Mouse (Mus musculus) retina, postnatal 1 day (tissue): ENCODE data around the gene Crbn.

ENCODE experiments used
- DNase-seq: peaks from one replicate; pipeline ENCODE4 v3.0.0-alpha.2; 2012

Crbn gene

DNA sequence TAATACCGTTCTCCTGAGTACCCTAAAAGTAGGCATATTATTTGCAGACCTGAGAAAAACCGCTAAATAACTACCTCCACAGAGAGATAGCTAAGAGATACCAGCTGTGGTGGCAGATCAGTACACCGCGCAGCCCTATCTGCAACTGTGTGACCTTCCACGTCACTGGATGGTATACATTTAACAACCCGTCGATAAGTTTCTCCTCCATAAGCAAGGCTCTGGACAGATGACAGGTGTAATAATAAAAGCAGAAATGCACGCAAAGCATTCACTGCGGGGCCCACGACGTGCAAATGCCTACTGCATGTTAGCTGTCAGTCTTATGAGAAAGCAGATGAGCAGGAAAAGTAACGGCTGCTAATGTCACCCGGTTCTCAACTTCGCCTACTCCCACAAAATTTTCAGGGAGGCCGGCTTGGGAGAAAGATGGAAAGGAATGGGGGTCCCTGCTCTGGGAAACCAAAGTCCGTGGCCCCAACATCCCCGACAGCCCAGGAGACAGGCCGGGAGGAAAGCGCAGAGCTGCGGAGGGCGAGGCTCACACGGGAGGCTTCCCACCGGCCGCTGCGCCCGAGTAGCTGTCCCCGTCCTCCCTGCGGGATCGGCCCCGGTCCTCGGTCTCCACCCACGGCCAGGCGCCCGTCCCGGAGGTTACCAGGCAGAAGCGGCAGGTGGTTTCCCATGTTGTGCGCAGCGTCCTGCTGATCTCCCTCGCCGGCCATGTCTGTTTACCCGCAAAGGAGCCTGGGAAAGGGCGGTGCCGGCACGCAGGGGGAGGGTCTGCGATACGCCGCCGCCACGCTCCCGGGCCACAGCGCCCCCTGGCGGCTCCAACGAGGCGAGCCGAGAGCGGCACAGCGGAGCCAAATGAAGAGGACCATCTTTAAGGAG lies at the start of gene Crbn:
Crbn (minus strand) TSS at position 745 of the 894 bp plus-strand sequence.
- DNase-seq, result peak; percentile 94

DNA sequence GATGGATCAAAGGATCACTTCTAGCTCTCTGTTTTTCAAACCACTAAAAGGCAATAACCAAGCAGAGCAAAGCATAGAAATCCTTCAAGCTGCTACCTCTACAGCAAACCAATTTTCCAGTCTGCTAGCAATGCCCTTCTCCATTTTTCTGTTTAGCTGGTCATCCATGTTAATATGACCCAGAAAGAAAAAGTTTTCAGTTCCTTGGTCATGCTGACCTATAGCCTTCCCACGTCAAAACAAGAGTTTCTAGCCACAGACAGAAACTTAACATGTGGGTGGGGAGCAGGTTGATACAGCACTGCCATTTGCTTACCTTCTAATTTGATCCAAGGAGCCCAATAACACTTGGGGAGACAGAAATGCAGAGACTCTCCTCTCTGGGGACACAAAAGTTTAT lies 40.3 kb upstream of the Crbn start:
- no peak for DNase-seq

DNA sequence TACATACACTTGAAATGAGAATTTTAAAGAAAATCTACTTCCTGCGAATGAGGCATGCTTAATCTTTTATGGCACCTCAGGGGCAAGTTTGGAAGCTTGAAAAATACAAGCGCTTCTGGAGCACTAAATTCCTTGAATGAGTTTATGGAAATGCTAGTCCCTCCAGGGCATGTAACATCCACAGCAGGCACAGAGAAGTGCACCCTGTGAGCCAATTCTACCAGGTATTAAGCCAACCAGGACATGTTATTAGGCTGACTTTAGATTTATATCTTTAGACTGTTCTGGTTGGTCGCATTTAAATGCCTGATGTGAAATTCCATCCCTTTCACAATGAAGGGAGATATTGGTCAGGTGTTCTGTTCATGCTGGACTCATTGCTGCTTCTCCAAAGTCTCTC lies 38.2 kb upstream of the Crbn start:
- DNase-seq, result peak; percentile 5

DNA sequence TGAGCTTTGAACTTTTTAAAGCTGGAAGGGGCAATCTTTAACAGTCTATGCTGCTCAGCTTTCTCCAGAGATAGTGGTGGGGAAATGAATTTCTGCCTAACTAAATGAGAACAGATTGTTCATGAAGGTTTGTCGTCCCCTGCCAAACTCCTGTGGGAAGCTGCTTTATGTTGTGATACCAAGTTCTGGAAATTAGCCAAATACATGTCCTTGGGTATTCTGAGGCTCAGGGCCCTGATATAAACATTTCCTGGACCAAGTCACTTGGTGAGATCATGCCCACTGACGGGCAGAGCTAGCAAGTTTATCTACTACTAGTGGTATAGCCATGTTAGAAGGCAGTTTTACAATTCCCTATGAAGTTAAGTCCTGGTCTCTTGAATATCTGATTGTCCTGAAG lies 35.4 kb upstream of the Crbn start:
- DNase-seq, result no peak

DNA sequence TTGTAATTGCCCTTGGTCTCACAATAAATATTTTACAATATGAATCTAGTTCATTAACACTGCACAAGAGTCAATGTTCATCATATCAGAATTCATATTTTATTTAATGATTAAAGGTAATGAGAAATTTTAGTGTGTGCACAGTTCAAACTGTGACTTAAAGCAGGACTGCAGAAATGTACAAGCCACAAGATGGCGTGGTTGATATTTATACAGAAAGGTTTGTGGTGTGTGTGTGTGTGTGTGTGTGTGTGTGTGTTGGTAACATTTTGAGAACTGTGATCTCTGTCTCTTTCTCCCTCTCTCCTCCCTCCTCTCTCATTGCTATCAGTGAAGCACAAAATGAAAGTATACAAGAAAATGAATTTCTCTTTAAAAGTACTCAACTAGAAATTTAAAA lies 22.5 kb upstream of the Crbn start:
- DNase-seq, result peak; percentile 40

DNA sequence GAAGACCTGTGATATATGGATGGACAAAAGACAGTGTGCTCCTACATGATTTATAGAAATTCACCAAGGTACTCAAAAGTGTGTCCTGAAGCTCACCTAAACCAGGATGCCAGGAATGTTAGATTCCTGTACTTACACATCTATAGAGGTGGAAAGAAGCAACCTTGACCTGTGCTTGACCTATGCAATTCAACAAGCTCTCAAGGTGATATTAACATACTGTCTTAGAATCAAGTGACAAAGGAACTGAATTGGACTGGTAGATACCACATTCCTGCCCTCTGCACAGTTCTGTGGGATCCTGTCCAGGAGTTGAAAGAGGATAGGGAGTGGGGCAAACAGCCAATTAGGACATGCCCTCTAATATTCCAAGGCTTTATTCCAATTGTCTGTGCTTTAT lies 20.7 kb upstream of the Crbn start:
- DNase-seq, result no peak

DNA sequence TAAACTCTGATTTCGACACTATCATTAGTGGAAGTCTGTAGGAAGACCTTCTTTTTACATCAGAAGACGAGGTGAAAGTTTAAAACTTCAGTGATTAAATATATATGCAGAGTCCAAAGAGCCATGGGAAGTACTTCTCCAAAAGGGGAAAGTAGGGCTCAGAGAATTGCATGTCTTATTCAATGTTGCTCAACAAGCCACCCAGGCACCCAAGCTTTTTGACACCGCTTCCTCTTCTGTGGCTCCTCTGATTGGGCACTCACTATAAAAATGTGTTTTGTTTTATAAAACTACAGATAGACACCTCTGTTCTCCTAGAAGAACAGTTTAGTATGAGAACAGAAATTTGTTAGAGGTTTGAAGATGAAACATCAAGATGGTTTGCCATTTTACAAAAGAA lies 20.0 kb upstream of the Crbn start:
- DNase-seq, result no peak

DNA sequence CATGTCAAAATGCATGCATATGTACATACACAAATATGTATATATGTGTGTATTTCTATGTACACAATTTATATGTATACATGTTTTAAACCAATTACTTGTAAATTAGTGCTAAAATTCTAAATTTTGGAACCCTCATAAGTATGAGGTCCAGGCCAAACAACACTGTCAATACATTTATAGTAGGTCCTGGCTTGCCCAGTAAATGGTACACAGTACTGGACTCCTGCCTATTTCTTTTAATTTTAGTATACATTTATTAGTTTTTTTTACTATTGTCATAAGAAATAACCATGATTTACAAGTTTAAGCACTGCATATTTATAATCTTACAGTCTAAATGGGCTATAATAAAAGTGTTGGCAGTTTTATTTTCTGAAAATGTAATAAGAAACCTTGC lies 19.4 kb upstream of the Crbn start:
- no peak for DNase-seq

DNA sequence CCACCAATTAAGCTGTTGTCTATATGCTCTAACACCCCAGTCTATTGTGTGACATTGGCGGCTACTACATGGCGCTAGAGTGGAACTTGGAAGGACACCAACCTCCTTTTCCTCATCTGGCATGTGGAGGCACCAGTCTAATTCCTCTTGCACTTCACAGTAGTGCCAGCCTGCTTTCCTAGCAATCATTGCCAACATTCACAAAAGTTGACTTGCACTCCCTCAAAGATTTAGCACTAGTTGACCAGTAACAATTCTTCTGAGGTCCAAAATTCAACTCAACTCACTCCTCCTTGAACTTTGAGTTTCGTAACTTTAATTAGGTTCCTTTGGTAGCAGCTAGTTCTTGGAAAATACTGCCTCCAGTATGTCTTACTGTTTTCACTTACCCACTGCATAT lies 10.8 kb upstream of the Crbn start:
- DNase-seq, result no peak

DNA sequence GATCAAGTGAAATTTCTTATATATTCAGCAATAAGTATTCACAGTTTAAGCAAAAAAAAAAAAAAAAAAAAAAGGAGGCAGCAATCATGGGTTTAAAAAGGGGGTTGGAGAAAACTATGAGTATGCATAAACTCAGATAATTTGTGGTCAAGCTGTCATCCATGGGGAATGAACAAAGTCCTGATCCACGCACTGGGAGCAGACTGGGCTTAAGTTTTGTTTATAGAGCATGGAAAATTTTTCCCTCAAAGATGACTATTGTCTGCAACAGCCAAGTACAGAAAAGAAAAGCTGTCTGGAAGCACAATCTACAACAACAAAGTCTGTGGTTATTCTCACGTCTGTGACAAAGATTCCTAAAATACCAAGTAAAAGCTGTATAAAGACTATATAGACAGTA lies 9.3 kb upstream of the Crbn start:
- DNase-seq, result no peak

DNA sequence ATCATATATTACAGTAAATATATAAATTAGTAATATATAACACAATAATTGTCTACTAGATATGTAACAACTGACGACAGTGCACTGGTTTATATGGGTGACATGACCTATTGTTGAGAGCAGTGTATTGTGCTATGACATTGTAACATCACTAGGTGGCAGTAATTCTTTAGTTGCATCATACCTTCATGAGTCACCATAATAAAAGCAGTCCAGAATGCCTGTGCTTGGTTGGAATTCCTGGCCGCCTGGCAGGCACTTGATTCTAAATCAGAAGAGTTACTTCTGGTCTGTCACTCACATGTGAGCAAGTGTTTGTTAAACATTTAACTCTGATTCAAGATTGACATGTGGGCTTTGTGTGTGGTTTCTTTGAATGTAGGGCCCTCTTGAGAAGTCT lies 5.0 kb upstream of the Crbn start:
- peak; percentile 56 for DNase-seq

DNA sequence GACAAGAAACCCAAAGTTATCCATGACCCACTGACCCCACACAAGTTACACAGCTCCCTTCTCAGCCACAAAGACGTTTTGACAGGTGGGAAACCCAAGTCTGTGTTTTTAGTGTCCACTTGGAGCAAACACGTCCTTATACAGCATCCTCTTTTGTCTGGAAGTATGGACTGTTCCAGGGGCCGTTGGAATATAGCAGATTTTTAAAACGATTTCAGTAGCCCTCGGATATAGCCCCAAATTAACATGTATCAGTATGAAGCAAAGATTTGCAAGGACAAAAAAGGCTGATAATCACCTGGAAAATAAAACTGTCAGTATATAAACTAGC lies 315 bp upstream of the Crbn start:
- DNase-seq, result no peak

DNA sequence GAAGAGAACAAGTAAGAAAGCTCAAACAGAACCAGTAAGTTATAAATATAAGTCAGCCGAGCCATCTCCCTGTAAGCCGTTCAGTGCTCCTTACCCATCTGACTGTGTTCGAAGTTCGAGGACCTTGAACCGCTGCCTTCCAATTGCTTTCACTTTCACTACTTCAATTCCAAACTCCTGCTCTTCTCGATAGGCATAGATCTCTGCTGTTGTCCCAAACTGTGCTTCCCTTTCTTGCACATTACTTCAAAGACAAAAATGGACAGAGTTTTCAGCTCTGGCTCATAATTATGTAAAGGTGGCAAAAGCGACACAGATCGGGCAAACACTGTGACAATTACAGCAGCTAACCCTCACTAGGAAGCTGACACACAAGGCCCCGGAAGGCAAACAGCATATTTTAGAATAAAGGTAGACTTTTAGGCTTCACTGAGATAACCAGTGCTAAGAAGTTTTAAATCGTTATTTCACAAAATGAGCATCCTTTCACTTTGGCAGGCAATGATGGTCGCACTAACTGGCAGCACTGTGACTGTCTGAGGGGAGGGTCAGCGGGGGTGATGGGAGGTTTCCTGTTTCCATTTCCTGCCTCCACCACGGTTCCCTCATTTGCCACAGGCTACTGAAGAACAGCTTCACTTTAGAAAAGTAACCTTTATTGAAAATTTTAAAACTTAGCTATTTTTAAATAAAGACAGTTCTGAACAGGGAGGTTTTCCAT lies 5.6 kb downstream of the Crbn start:
- DNase-seq, result no peak

DNA sequence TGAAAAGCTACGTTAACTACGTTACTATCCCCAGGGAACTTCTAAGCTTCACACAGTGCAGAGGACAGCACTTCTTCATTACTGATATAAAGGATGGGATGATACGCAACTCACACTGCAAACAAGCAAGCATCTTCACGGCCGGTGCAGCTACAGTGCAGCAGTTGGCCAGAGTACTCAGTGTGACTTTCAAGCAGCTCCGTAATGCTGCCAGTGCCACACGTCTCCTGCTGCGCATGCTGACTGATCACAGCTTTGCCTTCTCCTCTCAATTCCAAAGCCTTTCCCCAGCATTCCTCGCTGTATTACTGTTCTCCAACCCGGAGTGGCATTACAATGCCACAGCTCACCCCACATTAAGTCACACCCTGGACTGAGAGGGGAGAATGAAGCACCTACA lies 6.3 kb downstream of the Crbn start:
- DNase-seq, result no peak

DNA sequence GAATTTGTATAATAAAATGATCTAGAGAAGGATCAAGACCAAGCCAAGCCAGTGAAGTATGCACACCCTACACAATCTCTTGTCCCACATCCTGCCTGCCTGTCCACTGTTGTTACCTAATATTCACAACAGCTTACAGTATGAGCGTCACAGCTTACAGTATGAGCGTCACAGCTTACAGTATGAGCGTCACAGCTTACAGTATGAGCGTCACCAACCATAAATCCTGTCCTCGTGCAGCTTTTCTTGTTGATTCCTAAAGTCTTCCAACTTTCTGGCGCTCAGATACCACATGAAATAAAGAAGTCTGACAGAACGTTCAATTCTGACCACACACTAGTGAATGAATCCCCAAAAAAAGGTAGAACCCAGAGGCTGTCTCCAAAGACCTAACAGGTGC lies 6.8 kb downstream of the Crbn start:
- no peak for DNase-seq

DNA sequence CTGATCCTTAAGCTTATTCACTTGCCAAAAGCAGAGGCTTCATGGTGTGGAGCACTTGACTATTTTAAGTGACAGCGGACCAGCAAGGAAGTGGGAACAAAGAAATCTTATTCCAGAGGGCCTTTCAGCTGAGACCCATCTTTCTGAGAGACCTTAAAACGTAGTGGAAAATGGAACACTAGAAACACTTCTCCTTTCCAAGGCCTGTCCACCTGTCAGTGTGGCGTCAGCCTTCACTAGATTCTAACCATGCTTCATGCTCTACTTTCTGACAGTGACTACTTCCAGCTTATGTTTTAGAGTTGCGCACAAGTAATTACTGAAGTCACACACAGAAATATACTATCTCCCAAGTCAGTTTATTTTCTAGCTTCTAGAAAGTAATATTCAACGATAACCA lies 7.4 kb downstream of the Crbn start:
- no peak for DNase-seq

DNA sequence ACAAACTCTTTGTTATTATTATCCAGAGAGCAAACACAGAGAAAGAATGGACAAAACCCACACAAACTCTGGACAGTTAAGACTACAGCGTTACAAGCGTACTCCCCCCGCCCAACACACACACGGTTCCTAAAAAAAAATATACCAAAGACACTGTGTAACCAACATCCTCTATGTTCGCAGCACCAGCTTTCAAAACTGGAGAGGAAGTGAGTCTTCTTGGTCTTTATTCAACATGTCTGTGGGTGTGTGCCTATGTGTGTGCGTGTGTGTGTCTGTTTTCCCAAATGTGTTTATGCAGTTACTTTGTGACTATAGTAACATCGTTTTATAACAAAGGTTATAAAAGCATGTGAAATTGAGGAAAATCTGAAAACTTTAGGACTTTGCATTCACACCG lies 8.4 kb downstream of the Crbn start:
- no peak for DNase-seq

DNA sequence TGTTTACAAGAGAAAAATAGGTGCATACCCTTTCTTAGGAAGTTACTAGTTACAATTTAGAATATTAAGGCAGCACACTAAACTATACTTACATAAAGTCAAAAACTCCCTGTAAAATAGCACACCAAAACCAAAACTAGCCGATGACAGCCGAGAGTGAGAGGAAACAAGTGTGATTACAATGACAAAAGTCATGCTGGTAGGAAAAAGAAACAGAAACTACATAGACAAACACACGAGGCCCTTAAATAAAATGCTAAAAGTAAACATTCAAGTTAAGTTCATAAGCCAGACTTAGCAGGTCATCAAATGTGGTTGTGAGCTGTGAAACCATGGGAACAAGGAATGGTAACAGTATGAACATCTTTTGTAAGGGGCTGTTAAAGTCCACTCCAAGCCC lies 12.7 kb downstream of the Crbn start:
- no peak for DNase-seq

DNA sequence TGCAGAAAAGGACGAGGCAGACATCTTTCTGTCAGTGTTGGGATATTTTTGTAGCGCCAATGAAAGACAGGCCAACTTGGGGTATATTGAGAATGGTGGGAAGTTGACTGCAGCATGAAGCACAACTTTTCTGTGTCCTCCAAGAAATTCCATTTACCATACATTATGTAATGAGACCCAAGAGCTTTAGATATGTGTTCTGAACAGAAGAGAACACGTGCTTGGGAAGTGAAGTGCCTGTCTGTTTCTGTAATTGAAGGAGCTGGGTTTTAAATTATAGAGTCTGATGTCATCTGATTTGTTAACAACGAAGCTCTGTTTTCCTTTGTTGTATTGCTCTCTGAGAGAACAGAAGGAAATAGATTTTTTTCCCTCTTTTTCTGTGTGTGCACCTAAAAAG lies 29.8 kb downstream of the Crbn start:
- no peak for DNase-seq

DNA sequence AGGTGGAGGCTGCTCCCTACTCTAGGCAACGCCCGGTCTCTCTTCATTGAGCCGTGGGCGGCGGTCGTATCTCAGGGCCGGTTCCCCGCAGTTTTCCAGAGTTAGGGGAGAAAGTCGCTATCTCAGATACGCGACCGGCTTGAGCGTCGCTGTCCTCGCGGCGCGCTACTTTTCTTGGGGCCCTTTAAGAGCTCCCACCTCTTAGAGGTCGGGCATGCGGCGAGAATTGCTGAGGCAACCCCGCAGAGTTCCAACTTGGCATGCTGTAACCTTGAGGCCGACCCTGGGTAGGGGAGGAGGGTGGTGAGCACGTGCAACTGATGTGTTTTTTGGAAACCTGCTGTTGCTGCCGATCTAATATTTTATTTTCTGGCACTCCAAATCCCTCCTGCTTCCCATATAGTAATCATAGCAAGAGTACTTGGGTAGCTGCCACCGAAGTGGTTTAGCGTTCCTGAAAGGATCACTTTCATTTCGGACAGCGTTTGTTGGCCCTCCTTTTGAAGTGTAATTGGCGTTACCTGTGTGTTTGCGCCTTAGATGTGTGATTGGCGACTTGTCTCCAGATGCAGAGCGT lies 30.5 kb downstream of the Crbn start:
- DNase-seq, result no peak

DNA sequence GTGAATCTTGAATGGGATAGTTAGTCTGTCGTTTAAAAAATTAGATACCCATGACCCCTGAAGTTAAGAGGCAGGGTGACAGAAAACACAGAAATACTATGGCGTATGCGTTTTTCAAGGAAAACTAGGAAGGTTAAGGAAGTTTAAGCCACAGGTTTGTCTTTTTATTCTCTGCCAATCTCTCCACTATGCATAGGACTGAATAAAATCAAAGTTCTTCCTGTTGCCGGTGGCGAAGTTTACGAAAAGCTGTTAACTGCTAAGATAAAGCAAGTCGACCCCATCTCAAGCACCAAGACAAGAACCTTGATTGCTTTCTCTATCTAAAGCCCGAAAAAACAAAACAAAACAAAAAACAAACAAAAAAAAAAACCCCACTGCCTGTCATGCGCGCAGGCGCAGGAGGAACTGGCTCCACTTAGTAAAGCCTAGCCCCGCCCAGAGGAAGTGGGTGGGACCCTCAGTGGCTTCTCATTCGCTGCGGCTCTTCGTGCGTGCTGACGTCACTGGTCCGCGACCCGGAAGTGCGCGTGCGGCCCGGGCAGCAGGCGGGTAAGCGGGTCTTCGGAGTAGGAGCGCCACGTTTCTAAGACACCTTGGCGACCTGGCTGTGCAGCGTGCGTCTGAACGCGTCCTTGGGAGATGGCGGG lies 31.1 kb downstream of the Crbn start, which contains the start of gene Trnt1:
Trnt1 (plus strand) TSS at position 481 of the 650 bp plus-strand sequence.
- peak; percentile 98 for DNase-seq

DNA sequence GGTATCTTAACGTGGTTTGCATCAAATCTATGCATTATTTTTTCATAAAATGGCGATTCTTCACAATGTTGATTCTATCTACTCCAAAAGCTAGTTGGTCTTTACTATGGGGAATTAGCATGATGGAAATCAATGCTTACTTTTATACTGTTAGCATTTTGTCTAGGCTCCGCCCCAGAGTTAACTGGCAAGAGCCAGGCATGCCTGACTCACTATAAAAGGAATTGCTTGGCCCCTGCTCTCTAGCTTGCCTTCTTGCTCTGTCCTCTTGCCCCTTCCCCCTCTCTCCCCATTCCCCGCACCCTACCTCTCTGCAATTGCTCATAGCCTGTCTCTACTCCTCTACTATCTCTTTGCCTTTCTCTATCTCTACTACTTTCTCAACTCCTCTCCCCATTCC lies 33.1 kb downstream of the Crbn start:
- no peak for DNase-seq

DNA sequence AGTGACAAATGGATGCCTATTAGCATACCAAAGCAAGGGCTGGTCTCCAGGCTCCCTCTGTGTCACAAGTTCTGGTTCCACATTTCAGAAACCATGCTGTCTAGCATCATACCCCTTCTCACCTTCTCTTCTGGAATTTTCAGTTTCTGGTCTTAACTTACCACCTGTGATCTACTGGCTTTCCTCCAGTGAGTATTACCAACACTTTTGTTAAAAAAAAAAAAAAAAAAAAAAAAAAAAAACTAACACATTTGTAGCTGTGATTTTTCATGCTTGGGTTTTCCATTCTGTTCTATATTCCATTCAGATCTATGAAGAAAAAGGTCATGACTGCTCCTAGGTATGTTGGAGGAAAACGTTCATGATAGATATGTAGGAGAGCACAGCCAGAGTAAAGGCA lies 34.0 kb downstream of the Crbn start:
- no peak for DNase-seq

DNA sequence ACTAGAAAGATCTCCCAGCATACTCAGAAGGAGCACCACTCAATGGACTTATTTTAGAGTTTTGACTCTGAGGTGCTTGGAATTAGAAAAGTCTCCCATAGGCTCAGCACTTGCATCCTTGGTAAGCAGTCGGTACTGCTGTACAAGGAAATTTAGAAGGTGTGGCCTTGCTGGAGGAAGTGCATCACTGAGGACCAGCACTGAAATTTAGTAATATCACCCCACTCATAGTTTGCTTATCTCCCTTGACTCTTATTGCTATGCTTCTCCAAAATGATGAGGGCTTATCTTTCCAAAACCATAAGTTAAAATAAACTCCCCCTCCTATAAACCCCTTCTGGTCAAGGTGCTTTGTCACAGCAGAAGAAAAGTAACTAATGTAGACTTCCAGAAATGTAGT lies 38.4 kb downstream of the Crbn start:
- no peak for DNase-seq
